Mouse (Mus musculus): Measurements from ENCODE around the gene Dtx4. TPM values are rescaled to one million over a fixed set of nuclear protein-coding genes. Genes with fewer than 3 reads are reported as not detected.

The Dtx4 gene
- total RNA-seq, 2 experiments from 2014 or later, result 14.7 to 30.5 TPM

- DNase-seq (ENCODE audit: low spot score in 2 of 2), result no peak
These were observed 73.6 kb downstream of the Dtx4 start, which contains the start of gene Pfpl for GRCm38 (mm10) chr19:12427605-12428004. Gene Pfpl, plus strand, starts transcription at chr19:12427905.

GRCm38 (mm10) chr19:12427101-12427500, 74.2 kb downstream of the Dtx4 start:
- DNase-seq (ENCODE audit: low spot score in 2 of 2), result no peak

- DNase-seq (ENCODE audit: low spot score in 2 of 2), result no peak
These were observed 79.6 kb downstream of the Dtx4 start for GRCm38 (mm10) chr19:12421680-12422079.

- DNase-seq (ENCODE audit: low spot score in 2 of 2), result no peak
These were observed 80.7 kb downstream of the Dtx4 start for GRCm38 (mm10) chr19:12420555-12420954.

GRCm38 (mm10) chr19:12418312-12418711, 82.9 kb downstream of the Dtx4 start:
- DNase-seq (ENCODE audit: low spot score in 2 of 2), result no peak

- DNase-seq (ENCODE audit: low spot score in 2 of 2), result no peak
These were observed 83.9 kb downstream of the Dtx4 start, which contains the start of gene Olfr1441 for GRCm38 (mm10) chr19:12417361-12417760. Gene Olfr1441, plus strand, starts transcription at chr19:12417433.

Other genes with a start within 250 kb of the Dtx4 start
- gene Olfr235, start 240.4 kb downstream of the Dtx4 start, total RNA-seq (2021), result not detected
- not detected for gene Olfr1434, start 221.6 kb downstream of the Dtx4 start, total RNA-seq (2021)
- gene Olfr1436, start 202.3 kb downstream of the Dtx4 start, total RNA-seq (2021), result not detected
- gene Olfr1437, start 176.4 kb downstream of the Dtx4 start, total RNA-seq (2021), result not detected
- gene Olfr1438-ps1, start 165.5 kb downstream of the Dtx4 start, total RNA-seq (2021), result not detected
- not detected for gene Olfr1440, start 114.2 kb downstream of the Dtx4 start, total RNA-seq (2021)
- not detected for gene Olfr1441, start 84.0 kb downstream of the Dtx4 start, total RNA-seq (2021)
- not detected for gene Pfpl, start 73.5 kb downstream of the Dtx4 start, total RNA-seq (2021)
- gene Mpeg1, start 40.7 kb downstream of the Dtx4 start, total RNA-seq (2021), result 10 to 100 TPM; 31.6 to 57.3 TPM
- 1 to 10 TPM; 3.2 to 4.8 TPM for gene Fam111a, start 44.3 kb upstream of the Dtx4 start, total RNA-seq (2021)
- not detected for gene Gm4952, start 98.5 kb upstream of the Dtx4 start, total RNA-seq (2021)
- gene Glyat, start 131.9 kb upstream of the Dtx4 start, total RNA-seq (2021), result under 1 TPM in 1 of 2 experiments, not detected in 1; 0.17 TPM
- not detected for gene Olfr1442, start 169.0 kb upstream of the Dtx4 start, total RNA-seq (2021)
- not detected for gene Olfr1443, start 176.7 kb upstream of the Dtx4 start, total RNA-seq (2021)
- gene Keg1, start 194.3 kb upstream of the Dtx4 start, total RNA-seq (2021), result under 1 TPM in 1 of 2 experiments, not detected in 1; 0.60 TPM

Measured in adrenal gland, adult 18-20 months (tissue).